Mouse (Mus musculus): ENCODE results near the gene Isy1. TPM values are rescaled to one million over a fixed set of nuclear protein-coding genes. Genes with fewer than 3 reads are reported as not detected.

The Isy1 gene
- polyA plus RNA-seq, 1 experiment from 2014 or later, result 29.1 TPM

- Histone ChIP-seq H3K4me1 (ENCODE audit: control insufficient read depth, insufficient read depth, low read length) (no peaks in the 10 kb centered on the region), H3K27ac (ENCODE audit: low read length) (no peak overlapping the region), H3K4me3 (ENCODE audit: low read length) (no peak overlapping the region), H3K4me2 (ENCODE audit: low read depth, low read length) (no peak overlapping the region), H3K9me3 (replicated peaks; ENCODE audit: control insufficient read depth, low read length) (no peaks in the 10 kb centered on the region), H3K9ac (ENCODE audit: low read length) (no peak overlapping the region), H3K36me3 (ENCODE audit: control insufficient read depth, insufficient read depth) (peaks cover 5% of the 10 kb centered on the region; the same call in 1 of the 2 replicates), H3K27me3 (ENCODE audit: control insufficient read depth, insufficient read depth, low read length) (no peaks in the 10 kb centered on the region)
- ATAC-seq (replicated peaks; ENCODE audit: extremely low read depth, insufficient read depth, low FRiP score), result no peak
- 76% methylated on average over 1 of the region's 1 CpGs for WGBS
Observed at GRCm38 (mm10) chr6:87804036-87804435, 34.6 kb downstream of the Isy1 start.

DNA sequence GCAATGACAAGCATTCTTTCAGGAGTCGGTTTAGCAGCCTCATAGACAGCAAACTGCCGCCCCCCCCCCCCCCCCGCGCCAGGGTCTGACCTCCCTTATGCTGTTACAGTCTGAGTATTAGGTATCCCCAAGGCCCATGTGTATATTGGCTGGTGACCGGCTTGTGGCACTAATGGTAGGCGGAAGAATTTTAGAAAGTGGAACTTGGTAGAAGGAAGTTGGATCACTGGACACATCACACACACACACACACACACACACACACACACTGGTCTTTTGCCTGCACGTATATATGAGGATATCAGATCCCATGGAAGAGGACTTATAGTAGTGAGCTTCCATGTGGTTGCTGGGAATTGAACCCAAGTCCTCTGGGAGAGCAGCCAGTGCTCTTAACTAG is 36.1 kb downstream of the Isy1 start:
- Histone ChIP-seq H3K4me2 (ENCODE audit: low read depth, low read length) (no peak overlapping the region), H3K9me3 (replicated peaks; ENCODE audit: control insufficient read depth, low read length) (no peaks in the 10 kb centered on the region), H3K4me3 (ENCODE audit: low read length) (no peak overlapping the region), H3K27me3 (ENCODE audit: control insufficient read depth, insufficient read depth, low read length) (no peaks in the 10 kb centered on the region), H3K9ac (ENCODE audit: low read length) (no peak overlapping the region), H3K27ac (ENCODE audit: low read length) (no peak overlapping the region), H3K36me3 (ENCODE audit: control insufficient read depth, insufficient read depth) (no peaks in the 10 kb centered on the region), H3K4me1 (ENCODE audit: control insufficient read depth, insufficient read depth, low read length) (no peaks in the 10 kb centered on the region)
- WGBS, result 75% methylated on average over 5 of the region's 7 CpGs
- no peak for ATAC-seq (replicated peaks; ENCODE audit: extremely low read depth, insufficient read depth, low FRiP score)

- 65% methylated on average over 6 of the region's 6 CpGs for WGBS
- Histone ChIP-seq H3K4me2 (ENCODE audit: low read depth, low read length) (no peak overlapping the region), H3K4me3 (ENCODE audit: low read length) (no peak overlapping the region), H3K9me3 (replicated peaks; ENCODE audit: control insufficient read depth, low read length) (no peaks in the 10 kb centered on the region), H3K4me1 (ENCODE audit: control insufficient read depth, insufficient read depth, low read length) (no peaks in the 10 kb centered on the region), H3K27me3 (ENCODE audit: control insufficient read depth, insufficient read depth, low read length) (no peaks in the 10 kb centered on the region), H3K27ac (ENCODE audit: low read length) (no peak overlapping the region), H3K36me3 (ENCODE audit: control insufficient read depth, insufficient read depth) (no peaks in the 10 kb centered on the region), H3K9ac (ENCODE audit: low read length) (no peak overlapping the region)
- ATAC-seq (replicated peaks; ENCODE audit: extremely low read depth, insufficient read depth, low FRiP score), result no peak
Observed at GRCm38 (mm10) chr6:87799576-87799975, 39.0 kb downstream of the Isy1 start.

DNA sequence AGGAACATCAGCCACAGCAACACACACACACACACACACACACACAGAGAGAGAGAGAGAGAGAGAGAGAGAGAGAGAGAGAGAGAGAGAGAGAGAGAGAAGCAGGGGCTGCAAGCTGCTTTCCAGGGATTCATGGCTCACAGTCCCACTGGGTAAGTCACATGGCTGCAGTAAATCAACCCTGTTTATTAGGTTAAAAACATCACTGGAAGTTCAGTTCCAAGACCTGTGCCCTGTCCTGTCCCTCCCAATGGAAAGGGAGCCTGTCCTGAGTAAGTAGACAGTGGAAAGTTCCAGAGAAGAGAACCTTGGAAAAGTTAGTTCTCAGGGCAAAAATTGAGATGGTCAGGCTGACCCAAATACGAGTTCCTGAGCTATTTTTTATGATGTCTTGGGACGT is 41.3 kb downstream of the Isy1 start:
- no peak overlapping the region for H3K27ac ChIP-seq (ENCODE audit: low read length)
- WGBS, result 37% methylated on average over 2 of the region's 2 CpGs

DNA sequence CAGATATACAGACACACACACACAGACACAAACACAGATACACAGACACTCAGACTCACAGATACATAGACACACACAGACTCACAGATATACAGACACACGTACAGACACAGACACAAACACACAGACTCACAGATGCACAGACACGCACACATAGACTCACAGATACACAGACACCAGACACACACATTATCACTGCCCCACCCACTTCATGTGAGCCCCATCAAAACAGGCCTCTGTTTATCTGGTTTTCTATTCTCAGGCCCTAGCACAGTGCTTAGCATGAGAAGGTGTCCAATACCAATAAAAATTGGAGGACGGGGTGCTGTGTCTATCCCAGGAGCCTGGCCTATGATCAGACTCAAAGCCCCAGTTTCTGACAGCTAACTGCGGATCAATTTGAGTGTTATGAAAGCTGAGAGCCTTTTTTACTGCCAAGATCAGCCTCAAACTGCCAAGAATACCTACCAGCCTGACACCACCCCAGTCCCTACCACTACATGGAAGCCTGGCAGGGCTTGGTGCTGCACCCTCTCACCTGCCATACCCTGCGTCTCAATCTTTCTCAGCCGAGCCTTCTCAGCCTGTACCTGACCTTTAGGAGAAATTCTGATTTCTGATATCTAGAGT is 42.2 kb downstream of the Isy1 start:
- Histone ChIP-seq H3K9ac (ENCODE audit: low read length) (no peak overlapping the region), H3K9me3 (replicated peaks; ENCODE audit: control insufficient read depth, low read length) (no peaks in the 10 kb centered on the region), H3K4me2 (ENCODE audit: low read depth, low read length) (no peak overlapping the region), H3K4me3 (ENCODE audit: low read length) (no peak overlapping the region), H3K36me3 (ENCODE audit: control insufficient read depth, insufficient read depth) (peaks cover 8% of the 10 kb centered on the region; the same call in 1 of the 2 replicates), H3K27ac (ENCODE audit: low read length) (no peak overlapping the region), H3K27me3 (ENCODE audit: control insufficient read depth, insufficient read depth, low read length) (no peaks in the 10 kb centered on the region), H3K4me1 (ENCODE audit: control insufficient read depth, insufficient read depth, low read length) (no peaks in the 10 kb centered on the region)
- WGBS, result 88% methylated on average over 6 of the region's 6 CpGs
- ATAC-seq (replicated peaks; ENCODE audit: extremely low read depth, insufficient read depth, low FRiP score), result no peak

More for the DNA sequence above, 41.3 kb downstream of the Isy1 start:
- H3K4me3 ChIP-seq (ENCODE audit: low read length), result no peak overlapping the region
- H3K4me2 ChIP-seq (ENCODE audit: low read depth, low read length), result no peak overlapping the region
- ATAC-seq (replicated peaks; ENCODE audit: extremely low read depth, insufficient read depth, low FRiP score), result no peak
- H3K27me3 ChIP-seq (ENCODE audit: control insufficient read depth, insufficient read depth, low read length), result no peaks in the 10 kb centered on the region
- peaks cover 6% of the 10 kb centered on the region; the same call in 1 of the 2 replicates for H3K36me3 ChIP-seq (ENCODE audit: control insufficient read depth, insufficient read depth)
- H3K9me3 ChIP-seq (replicated peaks; ENCODE audit: control insufficient read depth, low read length), result no peaks in the 10 kb centered on the region
- H3K4me1 ChIP-seq (ENCODE audit: control insufficient read depth, insufficient read depth, low read length), result no peaks in the 10 kb centered on the region
- no peak overlapping the region for H3K9ac ChIP-seq (ENCODE audit: low read length)

GRCm38 (mm10) chr6:87795385-87796150 is 43.0 kb downstream of the Isy1 start:
- H3K36me3 ChIP-seq (ENCODE audit: control insufficient read depth, insufficient read depth), result peaks cover 8% of the 10 kb centered on the region; the same call in 1 of the 2 replicates
- H3K27me3 ChIP-seq (ENCODE audit: control insufficient read depth, insufficient read depth, low read length), result no peaks in the 10 kb centered on the region
- ATAC-seq (replicated peaks; ENCODE audit: extremely low read depth, insufficient read depth, low FRiP score), result no peak
- no peaks in the 10 kb centered on the region for H3K9me3 ChIP-seq (replicated peaks; ENCODE audit: control insufficient read depth, low read length)
- H3K4me1 ChIP-seq (ENCODE audit: control insufficient read depth, insufficient read depth, low read length), result 0 out of 2 replicates have a peak, but pooled peaks cover 3% of the 10 kb centered on the region
- no peak overlapping the region for H3K27ac ChIP-seq (ENCODE audit: low read length)
- H3K4me3 ChIP-seq (ENCODE audit: low read length), result no peak overlapping the region
- no peak overlapping the region for H3K9ac ChIP-seq (ENCODE audit: low read length)
- WGBS, result 70% methylated on average over 6 of the region's 6 CpGs
- no peak overlapping the region for H3K4me2 ChIP-seq (ENCODE audit: low read depth, low read length)

GRCm38 (mm10) chr6:87793821-87794510 is 44.6 kb downstream of the Isy1 start:
- 88% methylated on average over 10 of the region's 10 CpGs for WGBS
- H3K9me3 ChIP-seq (replicated peaks; ENCODE audit: control insufficient read depth, low read length), result no peaks in the 10 kb centered on the region
- ATAC-seq (replicated peaks; ENCODE audit: extremely low read depth, insufficient read depth, low FRiP score), result no peak

DNA sequence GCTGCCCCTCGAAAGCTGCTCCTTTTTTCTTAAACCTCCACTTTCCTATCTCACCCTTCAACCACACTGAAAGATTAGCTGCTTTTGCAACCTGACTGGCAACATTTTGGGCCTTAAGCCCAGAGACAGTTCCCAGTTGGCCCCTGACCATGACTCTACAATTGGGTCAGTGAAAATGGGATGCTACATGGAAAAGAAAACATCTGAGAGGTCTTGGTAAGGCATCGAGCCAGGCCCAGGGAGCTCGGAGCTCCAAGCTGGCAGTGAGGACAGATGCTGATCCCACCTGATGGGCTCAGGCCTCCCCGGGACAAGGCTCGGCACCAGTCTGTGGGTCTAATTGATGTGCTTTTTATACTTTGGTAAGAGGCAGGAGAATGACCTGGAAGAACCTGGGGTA is 46.8 kb downstream of the Isy1 start:
- 91% methylated on average over 5 of the region's 5 CpGs for WGBS
- H3K36me3 ChIP-seq (ENCODE audit: control insufficient read depth, insufficient read depth), result peaks cover 8% of the 10 kb centered on the region; the same call in 1 of the 2 replicates
- no peaks in the 10 kb centered on the region for H3K9me3 ChIP-seq (replicated peaks; ENCODE audit: control insufficient read depth, low read length)
- H3K9ac ChIP-seq (ENCODE audit: low read length), result no peak overlapping the region
- H3K4me2 ChIP-seq (ENCODE audit: low read depth, low read length), result no peak overlapping the region
- no peak overlapping the region for H3K4me3 ChIP-seq (ENCODE audit: low read length)
- peaks cover 15% of the 10 kb centered on the region for H3K4me1 ChIP-seq (ENCODE audit: control insufficient read depth, insufficient read depth, low read length)
- ATAC-seq (replicated peaks; ENCODE audit: extremely low read depth, insufficient read depth, low FRiP score), result no peak
- H3K27me3 ChIP-seq (ENCODE audit: control insufficient read depth, insufficient read depth, low read length), result no peaks in the 10 kb centered on the region
- H3K27ac ChIP-seq (ENCODE audit: low read length), result no peak overlapping the region

More at GRCm38 (mm10) chr6:87793821-87794510, 44.6 kb downstream of the Isy1 start:
- no peak overlapping the region for H3K4me3 ChIP-seq (ENCODE audit: low read length)
- no peaks in the 10 kb centered on the region for H3K27me3 ChIP-seq (ENCODE audit: control insufficient read depth, insufficient read depth, low read length)
- H3K36me3 ChIP-seq (ENCODE audit: control insufficient read depth, insufficient read depth), result peaks cover 8% of the 10 kb centered on the region; the same call in 1 of the 2 replicates
- no peak overlapping the region for H3K9ac ChIP-seq (ENCODE audit: low read length)
- H3K4me1 ChIP-seq (ENCODE audit: control insufficient read depth, insufficient read depth, low read length), result peaks cover 9% of the 10 kb centered on the region
- no peak overlapping the region for H3K27ac ChIP-seq (ENCODE audit: low read length)
- H3K4me2 ChIP-seq (ENCODE audit: low read depth, low read length), result no peak overlapping the region

Measured in heart, embryonic 16.5 days (tissue).